Mouse (Mus musculus) liver, postnatal 0 days (tissue): ENCODE measurements around the gene Slc1a2. TPM values are rescaled to one million over a fixed set of nuclear protein-coding genes. Genes with fewer than 3 reads are reported as not detected.

Source experiments
- ATAC-seq: fragments of 200-750 bp; cut with Nextera tagmentation; 2 replicates; pipeline ENCODE4 v1.8.0; 2017; ENCODE audit warnings: mild to moderate bottlenecking, moderate library complexity
- DNase-seq: peaks from one replicate; pipeline ENCODE4 v3.0.0-alpha.2; 2016
- H3K27ac ChIP-seq: fragments of 300-500 bp; sonication (generic); 2 replicates; pipeline ENCODE4 v1.5.1; 2014; ENCODE audit warnings: antibody characterized with exemption, moderate library complexity, mild to moderate bottlenecking, low read depth
- H3K27me3 ChIP-seq: fragments of 300-500 bp; sonication (generic); 2 replicates; pipeline ENCODE4 v1.6.1; 2014; ENCODE audit warnings: low read length, control low read depth, mixed read lengths; ENCODE audit not compliant: insufficient read depth
- H3K36me3 ChIP-seq: fragments of 300-500 bp; sonication (generic); replicated peaks from 2 replicates; pipeline ENCODE4 v1.6.1; 2014; ENCODE audit warnings: mild to moderate bottlenecking, control low read depth, low read length, moderate library complexity, mixed read lengths; ENCODE audit not compliant: insufficient read depth
- H3K4me1 ChIP-seq: fragments of 300-500 bp; sonication (generic); 2 replicates; pipeline ENCODE4 v1.6.1; 2014; ENCODE audit warnings: antibody characterized with exemption, mild to moderate bottlenecking, control low read depth; ENCODE audit not compliant: insufficient read depth
- H3K4me2 ChIP-seq: fragments of 300-500 bp; sonication (generic); 2 replicates; pipeline ENCODE4 v1.6.1; 2014; ENCODE audit warnings: low read depth, mild to moderate bottlenecking, low read length, moderate library complexity, mixed read lengths
- H3K4me3 ChIP-seq: fragments of 300-500 bp; sonication (generic); 2 replicates; pipeline ENCODE4 v1.5.1; 2014; ENCODE audit warnings: low read depth, low read length
- H3K9ac ChIP-seq: fragments of 300-500 bp; sonication (generic); replicated peaks from 2 replicates; pipeline ENCODE4 v1.6.1; 2014; ENCODE audit warnings: mild to moderate bottlenecking, moderate library complexity
- H3K9me3 ChIP-seq: fragments of 300-500 bp; sonication (generic); 2 replicates; pipeline ENCODE4 v1.6.1; 2016; ENCODE audit warnings: mild to moderate bottlenecking, control low read depth, low read length, mixed read lengths
- CTCF ChIP-seq: sonication (generic); IDR thresholded peaks from 2 replicates; pipeline ENCODE4 v1.5.1; 2016; ENCODE audit warnings: antibody characterized with exemption, low read depth
- EP300 ChIP-seq: IDR thresholded peaks from 2 replicates; pipeline ENCODE4 v1.6.1; 2016; ENCODE audit warnings: antibody characterized with exemption, low read depth, mild to moderate bottlenecking
- WGBS: fragments of 180-500 bp; shearing (Covaris S2); extraction: QIAGEN DNeasy Blood & Tissue Kit; methylation state at CpG from one replicate; pipeline ENCODE4 v1.1.7; 2014; ENCODE audit not compliant: insufficient replicate concordance; 5-methylcytosine and 5-hydroxymethylcytosine counted together
- polyA plus RNA-seq: library from polyadenylated mRNA; unstranded; fragments of >200 nt; fragmentation: Nextera tagmentation; extraction: Ambion mirVana; gene quantifications from 2 replicates; pipeline ENCODE4 v1.2.1, GENCODE M21; 2015

The Slc1a2 gene
- polyA plus RNA-seq, 1 experiment from 2014 or later, result 0.74 TPM

DNA sequence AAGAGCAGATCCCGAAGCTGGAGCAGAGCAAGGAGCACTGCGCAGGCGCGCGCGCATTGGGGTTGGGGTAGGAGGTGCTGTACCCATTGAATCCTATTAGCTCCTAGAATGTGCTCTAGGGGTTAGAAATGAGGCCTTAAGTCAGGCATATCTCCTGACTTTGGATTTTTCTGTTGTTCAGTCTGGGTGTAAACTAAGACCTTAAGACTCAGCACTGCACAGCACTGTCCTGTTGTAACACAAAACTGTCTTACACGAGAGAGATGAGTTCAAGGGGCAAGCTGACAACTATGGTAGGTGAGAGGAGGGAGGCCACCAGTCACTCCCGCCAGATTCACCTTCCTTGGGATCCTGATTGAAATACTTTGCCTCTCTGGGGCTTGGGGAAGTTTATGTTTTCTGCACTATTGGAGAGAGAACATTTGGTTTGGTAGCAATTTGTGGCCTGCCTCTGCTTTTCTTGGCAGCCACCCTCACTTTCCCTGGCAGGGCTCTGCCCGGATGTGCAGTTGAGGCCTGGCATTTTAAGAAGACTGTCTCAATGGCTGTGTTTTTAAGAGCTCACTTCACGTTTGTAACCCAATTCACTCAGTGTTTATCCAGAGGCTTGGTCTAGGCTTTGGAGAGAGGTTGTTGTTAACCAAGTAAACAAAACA lies 9.5 kb upstream of the Slc1a2 start:
- TF ChIP-seq CTCF (no peak), EP300 (no peak)

DNA sequence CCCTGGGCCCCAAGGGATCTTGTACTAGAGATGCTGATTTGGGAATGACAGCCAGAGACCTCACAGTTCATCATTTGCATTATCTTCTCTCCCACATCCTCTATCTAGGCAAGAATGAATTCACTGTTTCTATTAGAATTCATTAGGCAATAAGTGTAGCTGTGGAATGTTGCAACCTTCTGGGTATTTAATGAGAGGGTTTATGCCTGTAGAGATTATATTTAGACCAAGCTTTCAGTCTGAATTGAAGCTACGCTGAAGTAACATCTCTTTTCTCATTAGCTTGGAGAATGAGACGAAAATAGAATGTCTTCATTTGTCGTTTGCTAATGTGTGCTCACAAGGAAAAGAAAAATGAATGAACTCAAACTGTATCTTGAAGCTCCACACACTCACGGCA lies 8.1 kb upstream of the Slc1a2 start:
- Histone ChIP-seq H3K36me3 (no peaks in the 10 kb centered on the region), H3K27me3 (no peaks in the 10 kb centered on the region), H3K27ac (no peak overlapping the region), H3K4me3 (no peak overlapping the region), H3K4me1 (no peaks in the 10 kb centered on the region), H3K9me3 (no peaks in the 10 kb centered on the region), H3K9ac (no peak overlapping the region), H3K4me2 (no peak overlapping the region)
- ATAC-seq (no peak), DNase-seq (no peak)
- WGBS, result 70% methylated on average over 4 of the region's 4 CpGs
- TF ChIP-seq CTCF (no peak), EP300 (no peak)

More for the DNA sequence above, 9.5 kb upstream of the Slc1a2 start:
- DNase-seq (no peak), ATAC-seq (no peak)
- Histone ChIP-seq H3K27me3 (no peaks in the 10 kb centered on the region), H3K36me3 (no peaks in the 10 kb centered on the region), H3K27ac (no peak overlapping the region), H3K9me3 (no peaks in the 10 kb centered on the region), H3K4me1 (no peaks in the 10 kb centered on the region), H3K4me3 (no peak overlapping the region), H3K9ac (no peak overlapping the region), H3K4me2 (no peak overlapping the region)
- 73% methylated on average over 10 of the region's 10 CpGs for WGBS

DNA sequence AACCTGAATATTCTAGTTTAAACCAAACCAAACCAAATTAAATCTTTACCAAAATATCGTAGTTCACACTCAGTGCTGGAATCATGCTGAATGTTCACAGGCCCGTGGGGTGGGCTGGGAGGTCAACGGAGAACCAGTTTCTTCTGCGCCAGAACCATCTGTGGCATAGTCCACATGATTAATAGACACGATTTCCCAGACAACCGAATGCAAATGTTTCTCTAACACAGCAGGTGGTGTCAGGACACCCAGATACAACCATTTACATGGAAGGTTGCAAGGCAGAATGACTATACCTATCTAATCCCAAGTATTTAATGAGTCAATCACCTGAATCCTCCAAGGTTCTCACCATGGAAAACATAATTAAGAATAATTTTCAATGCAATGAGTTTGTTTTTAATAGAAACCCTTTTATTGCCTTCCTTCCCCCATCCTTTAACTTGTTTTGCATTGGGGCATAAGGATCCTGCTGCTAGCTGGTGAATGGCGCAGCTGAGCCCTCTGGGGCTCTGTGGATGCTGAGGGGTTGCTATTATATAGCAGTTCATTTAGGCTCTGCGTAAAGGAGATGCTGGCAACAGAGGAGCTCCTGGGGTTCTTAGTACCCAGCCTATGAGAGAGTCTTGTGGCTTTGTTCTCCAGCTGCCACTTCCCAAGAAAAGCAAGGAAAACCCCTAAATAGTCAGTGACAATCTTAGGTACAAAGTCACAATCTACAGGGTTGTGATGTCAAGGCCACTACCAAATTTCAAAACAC lies 2.3 kb upstream of the Slc1a2 start:
- WGBS, result 64% methylated on average over 8 of the region's 8 CpGs
- ATAC-seq, result no peak
- no peak for TF ChIP-seq EP300
- no peak for TF ChIP-seq CTCF

DNA sequence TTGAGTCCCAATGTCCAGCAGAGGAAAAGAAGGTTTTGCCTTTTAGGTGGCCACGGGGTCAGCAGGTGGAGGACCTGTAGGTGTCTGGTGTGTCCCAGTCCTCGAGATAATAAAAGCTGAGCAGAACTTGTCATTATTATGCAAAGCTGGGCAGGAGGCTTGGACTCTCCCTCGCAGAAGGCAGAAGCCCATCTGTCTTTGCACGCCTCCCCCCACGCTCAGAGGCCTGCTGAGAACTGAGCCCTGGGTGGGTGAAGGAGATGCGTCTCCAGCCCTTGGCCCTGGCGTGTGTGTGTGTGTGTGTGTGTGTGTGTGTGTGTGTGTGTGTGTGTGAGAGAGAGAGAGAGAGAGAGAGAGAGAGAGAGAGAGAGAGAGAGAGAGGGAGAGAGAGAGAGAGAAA lies 733 bp upstream of the Slc1a2 start:
- ATAC-seq (no peak), DNase-seq (no peak)
- no peak overlapping the region for H3K9ac ChIP-seq
- H3K36me3 ChIP-seq, result no peaks in the 10 kb centered on the region
- H3K27me3 ChIP-seq, result peaks cover 58% of the 10 kb centered on the region
- TF ChIP-seq CTCF (no peak), EP300 (no peak)
- no peak overlapping the region for H3K4me2 ChIP-seq
- H3K4me1 ChIP-seq, result no peaks in the 10 kb centered on the region
- H3K27ac ChIP-seq, result no peak overlapping the region
- H3K9me3 ChIP-seq, result no peaks in the 10 kb centered on the region
- WGBS, result 20% methylated on average over 7 of the region's 7 CpGs
- no peak overlapping the region for H3K4me3 ChIP-seq

More for the DNA sequence above, 2.3 kb upstream of the Slc1a2 start:
- H3K27me3 ChIP-seq, result peaks cover 45% of the 10 kb centered on the region
- H3K36me3 ChIP-seq, result no peaks in the 10 kb centered on the region
- no peak overlapping the region for H3K9ac ChIP-seq
- H3K4me3 ChIP-seq, result no peak overlapping the region
- no peak overlapping the region for H3K27ac ChIP-seq
- no peak overlapping the region for H3K4me2 ChIP-seq
- no peaks in the 10 kb centered on the region for H3K9me3 ChIP-seq
- no peaks in the 10 kb centered on the region for H3K4me1 ChIP-seq
- no peak for DNase-seq

DNA sequence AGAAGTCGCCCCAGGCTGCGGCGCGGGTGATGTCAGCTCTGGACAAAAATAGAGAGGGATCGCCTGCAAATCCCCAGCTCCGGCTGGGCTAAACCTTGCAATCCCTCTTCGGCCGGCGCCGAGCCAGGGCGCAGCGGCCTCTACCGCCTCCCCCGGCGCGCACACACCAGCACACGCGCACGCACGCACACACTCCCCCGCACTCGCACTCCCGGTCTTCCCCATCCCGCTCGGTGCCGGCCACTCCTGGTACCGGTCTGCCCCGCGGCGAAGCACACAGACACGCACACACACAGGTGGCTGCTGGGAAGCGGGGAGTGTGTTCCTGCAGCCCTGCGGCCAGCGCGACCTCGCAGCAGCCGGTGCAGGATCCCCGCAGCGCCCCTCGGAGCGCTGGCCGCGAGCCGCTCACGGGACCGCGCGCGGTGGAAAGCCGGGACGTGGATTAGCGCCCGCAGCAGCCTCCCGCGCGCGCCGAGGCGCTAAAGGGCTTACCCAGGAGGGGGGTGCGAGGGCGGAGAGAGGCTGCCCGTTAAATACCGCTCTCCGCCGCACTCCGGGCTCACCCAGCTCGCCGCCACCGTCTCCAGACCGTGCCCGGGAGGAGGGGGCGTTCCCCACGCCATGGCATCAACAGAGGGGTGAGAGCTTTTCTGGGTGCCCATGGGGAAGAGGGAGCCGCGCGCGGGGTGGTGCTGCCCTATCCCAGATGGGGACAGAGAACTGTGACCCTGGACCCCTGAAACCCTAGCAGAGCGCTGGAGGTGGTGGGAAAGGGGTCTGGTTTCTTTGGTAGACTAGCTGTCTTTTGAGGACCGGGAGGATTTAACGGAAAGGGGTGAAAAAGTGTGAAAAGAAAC lies 432 bp downstream of the Slc1a2 start:
- Histone ChIP-seq H3K27me3 (peaks cover 60% of the 10 kb centered on the region), H3K36me3 (no peaks in the 10 kb centered on the region), H3K9me3 (no peaks in the 10 kb centered on the region), H3K4me1 (no peaks in the 10 kb centered on the region), H3K4me3 (peak overlapping the region; percentile 47), H3K9ac (no peak overlapping the region), H3K27ac (no peak overlapping the region), H3K4me2 (peak overlapping the region; percentile 71)
- DNase-seq (no peak), ATAC-seq (peak; percentile 19; the same call in 1 of the 2 replicates)
- 3% methylated on average over 80 of the region's 80 CpGs for WGBS
- TF ChIP-seq EP300 (no peak), CTCF (no peak; the same call in 1 of the 2 replicates)

DNA sequence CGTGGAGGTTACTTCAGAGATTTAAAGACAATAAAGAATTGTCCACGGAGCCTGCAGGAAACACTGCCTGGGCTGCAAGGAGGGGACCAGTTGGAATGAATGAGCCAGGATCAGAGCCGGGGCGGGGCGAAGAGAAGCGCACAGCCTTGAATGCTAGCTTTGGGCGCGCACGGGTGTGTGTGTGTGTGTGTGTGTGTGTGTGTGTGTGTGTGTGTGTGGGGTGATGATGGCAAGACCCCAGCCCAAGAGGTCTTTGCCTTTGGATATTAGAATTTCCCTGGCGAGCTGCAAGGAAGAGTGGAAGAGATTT lies 1.0 kb downstream of the Slc1a2 start:
- H3K36me3 ChIP-seq, result no peaks in the 10 kb centered on the region
- TF ChIP-seq EP300 (no peak), CTCF (no peak)
- DNase-seq (no peak), ATAC-seq (no peak)
- no peak overlapping the region for H3K27ac ChIP-seq
- H3K4me1 ChIP-seq, result no peaks in the 10 kb centered on the region
- H3K27me3 ChIP-seq, result peaks cover 63% of the 10 kb centered on the region
- peak overlapping the region; percentile 71 for H3K4me2 ChIP-seq
- WGBS, result 5% methylated on average over 10 of the region's 10 CpGs
- no peak overlapping the region for H3K4me3 ChIP-seq
- no peak overlapping the region for H3K9ac ChIP-seq
- H3K9me3 ChIP-seq, result no peaks in the 10 kb centered on the region
